Mouse (Mus musculus): ENCODE measurements at regions not wholly inside any gene's neighbourhood (a gene's known extent, or its start where the extent isn't known, plus 50 kb on each side); places are given as distances from the start of the nearest gene placed in this dataset.
"Not testable (repeated sequence)": the region's sequence is repeated elsewhere in the genome, so short reads cannot be mapped to it uniquely, and the experiment has no call there.

- no peak overlapping the region for H3K27ac ChIP-seq (ENCODE audit: low read length)
Measured at GRCm38 (mm10) chr2:146724924-146725555, 130.6 kb upstream of the Kiz start.

GRCm38 (mm10) chr2:146728693-146729092 is 127.0 kb upstream of the Kiz start:
- H3K4me1 ChIP-seq (ENCODE audit: insufficient read depth, low read depth, low read length) = no peaks in the 10 kb centered on the region
- no peak overlapping the region for H3K4me2 ChIP-seq (replicated peaks; ENCODE audit: low read depth, low read length)
- no peaks in the 10 kb centered on the region for H3K27me3 ChIP-seq (replicated peaks; ENCODE audit: insufficient read depth, low read length)
- H3K27ac ChIP-seq (ENCODE audit: low read length) = no peak overlapping the region
- no peak overlapping the region for H3K9ac ChIP-seq (replicated peaks; ENCODE audit: low read depth)
- no peaks in the 10 kb centered on the region for H3K36me3 ChIP-seq (ENCODE audit: insufficient read depth, low read length)
- no peak overlapping the region for H3K4me3 ChIP-seq (ENCODE audit: low read depth, low read length)
- no peak for TF ChIP-seq CTCF (IDR thresholded peaks at IDR 0.05)
- ATAC-seq (no peak), DNase-seq (ENCODE audit: low spot score) (no peak)
- H3K9me3 ChIP-seq (ENCODE audit: low read length) = no peaks in the 10 kb centered on the region

More at GRCm38 (mm10) chr2:146724924-146725555, 130.6 kb upstream of the Kiz start:
- Histone ChIP-seq H3K9me3 (ENCODE audit: low read length) (no peaks in the 10 kb centered on the region), H3K4me1 (ENCODE audit: insufficient read depth, low read depth, low read length) (no peaks in the 10 kb centered on the region), H3K36me3 (ENCODE audit: insufficient read depth, low read length) (no peaks in the 10 kb centered on the region), H3K4me2 (replicated peaks; ENCODE audit: low read depth, low read length) (no peak overlapping the region), H3K27me3 (replicated peaks; ENCODE audit: insufficient read depth, low read length) (no peaks in the 10 kb centered on the region), H3K9ac (replicated peaks; ENCODE audit: low read depth) (no peak overlapping the region), H3K4me3 (ENCODE audit: low read depth, low read length) (no peak overlapping the region)
- WGBS = 37% methylated on average over 9 of the region's 9 CpGs
- no peak for TF ChIP-seq EP300 (IDR thresholded peaks at IDR 0.05)
- no peak for TF ChIP-seq CTCF (IDR thresholded peaks at IDR 0.05)
- no peak for ATAC-seq
- no peak for DNase-seq (ENCODE audit: low spot score)

- H3K27me3 ChIP-seq (replicated peaks; ENCODE audit: insufficient read depth, low read length) = no peaks in the 10 kb centered on the region
- WGBS = 88% methylated on average over 3 of the region's 3 CpGs
- H3K4me1 ChIP-seq (ENCODE audit: insufficient read depth, low read depth, low read length) = no peaks in the 10 kb centered on the region
- no peak for DNase-seq (ENCODE audit: low spot score)
- no peaks in the 10 kb centered on the region for H3K9me3 ChIP-seq (ENCODE audit: low read length)
- TF ChIP-seq CTCF (IDR thresholded peaks at IDR 0.05) (no peak), EP300 (IDR thresholded peaks at IDR 0.05) (no peak)
- ATAC-seq = no peak
- no peak overlapping the region for H3K4me2 ChIP-seq (replicated peaks; ENCODE audit: low read depth, low read length)
- H3K4me3 ChIP-seq (ENCODE audit: low read depth, low read length) = no peak overlapping the region
- H3K27ac ChIP-seq (ENCODE audit: low read length) = no peak overlapping the region
- no peaks in the 10 kb centered on the region for H3K36me3 ChIP-seq (ENCODE audit: insufficient read depth, low read length)
- H3K9ac ChIP-seq (replicated peaks; ENCODE audit: low read depth) = no peak overlapping the region
Measured at GRCm38 (mm10) chr2:146731081-146731480, 124.6 kb upstream of the Kiz start.

- no CpG with 5 or more reads among the region's 2 CpGs for WGBS
- H3K9me3 ChIP-seq (ENCODE audit: low read length); H3K4me2 ChIP-seq (replicated peaks; ENCODE audit: low read depth, low read length); H3K9ac ChIP-seq (replicated peaks; ENCODE audit: low read depth); DNase-seq (ENCODE audit: low spot score); H3K4me3 ChIP-seq (ENCODE audit: low read depth, low read length); H3K36me3 ChIP-seq (ENCODE audit: insufficient read depth, low read length); ATAC-seq; H3K27ac ChIP-seq (ENCODE audit: low read length); H3K4me1 ChIP-seq (ENCODE audit: insufficient read depth, low read depth, low read length); H3K27me3 ChIP-seq (replicated peaks; ENCODE audit: insufficient read depth, low read length): not testable (repeated sequence)
Measured at GRCm38 (mm10) chr2:146732891-146733290, 122.8 kb upstream of the Kiz start.

- no peaks in the 10 kb centered on the region for H3K4me1 ChIP-seq (ENCODE audit: insufficient read depth, low read depth, low read length)
- 89% methylated on average over 2 of the region's 2 CpGs for WGBS
- no peaks in the 10 kb centered on the region for H3K27me3 ChIP-seq (replicated peaks; ENCODE audit: insufficient read depth, low read length)
- H3K4me2 ChIP-seq (replicated peaks; ENCODE audit: low read depth, low read length) = no peak overlapping the region
- no peaks in the 10 kb centered on the region for H3K9me3 ChIP-seq (ENCODE audit: low read length)
- no peak overlapping the region for H3K4me3 ChIP-seq (ENCODE audit: low read depth, low read length)
- H3K36me3 ChIP-seq (ENCODE audit: insufficient read depth, low read length) = no peaks in the 10 kb centered on the region
- DNase-seq (ENCODE audit: low spot score) (no peak), ATAC-seq (no peak)
- no peak overlapping the region for H3K27ac ChIP-seq (ENCODE audit: low read length)
- H3K9ac ChIP-seq (replicated peaks; ENCODE audit: low read depth) = no peak overlapping the region
- no peak for TF ChIP-seq CTCF (IDR thresholded peaks at IDR 0.05)
- TF ChIP-seq EP300 (IDR thresholded peaks at IDR 0.05) = no peak
Measured at GRCm38 (mm10) chr2:146744396-146744795, 111.3 kb upstream of the Kiz start.

- Histone ChIP-seq H3K36me3 (ENCODE audit: insufficient read depth, low read length) (no peaks in the 10 kb centered on the region), H3K27ac (ENCODE audit: low read length) (no peak overlapping the region), H3K9ac (replicated peaks; ENCODE audit: low read depth) (no peak overlapping the region), H3K4me1 (ENCODE audit: insufficient read depth, low read depth, low read length) (no peaks in the 10 kb centered on the region), H3K27me3 (replicated peaks; ENCODE audit: insufficient read depth, low read length) (no peaks in the 10 kb centered on the region), H3K4me2 (replicated peaks; ENCODE audit: low read depth, low read length) (0 out of 2 replicates have a peak overlapping the region, but pooled peaks have one; percentile 8), H3K9me3 (ENCODE audit: low read length) (no peaks in the 10 kb centered on the region), H3K4me3 (ENCODE audit: low read depth, low read length) (no peak overlapping the region)
- 62% methylated on average over 18 of the region's 18 CpGs for WGBS
- TF ChIP-seq EP300 (IDR thresholded peaks at IDR 0.05) = no peak
- no peak for TF ChIP-seq CTCF (IDR thresholded peaks at IDR 0.05)
- no peak for DNase-seq (ENCODE audit: low spot score)
- no peak for ATAC-seq
Measured at GRCm38 (mm10) chr2:146745012-146745682, 110.5 kb upstream of the Kiz start.

All from lung, postnatal 0 days (tissue).